Mouse (Mus musculus) forebrain, embryonic 15.5 days (tissue): ENCODE measurements around the gene Defa28. TPM values are rescaled to one million over a fixed set of nuclear protein-coding genes. Genes with fewer than 3 reads are reported as not detected.
"Not testable (repeated sequence)": the region's sequence is repeated elsewhere in the genome, so short reads cannot be mapped to it uniquely, and the experiment has no call there.

Experiments used
- ATAC-seq: fragments of 200-750 bp; cut with Nextera tagmentation; replicated peaks from 2 replicates; pipeline ENCODE4 v1.8.0; 2017; ENCODE audit warnings: mild to moderate bottlenecking, moderate TSS enrichment, moderate library complexity
- H3K27ac ChIP-seq: fragments of 300-500 bp; sonication (generic); replicated peaks from 2 replicates; pipeline ENCODE4 v1.5.1; 2015; ENCODE audit warnings: mild to moderate bottlenecking, inconsistent platforms
- H3K27me3 ChIP-seq: fragments of 300-500 bp; sonication (generic); 2 replicates; pipeline ENCODE4 v1.6.1; 2015; ENCODE audit warnings: inconsistent platforms
- H3K36me3 ChIP-seq: fragments of 300-500 bp; sonication (generic); 2 replicates; pipeline ENCODE4 v1.6.1; 2015; ENCODE audit warnings: mild to moderate bottlenecking, inconsistent platforms
- H3K4me1 ChIP-seq: fragments of 300-500 bp; sonication (generic); 2 replicates; pipeline ENCODE4 v1.6.1; 2015; ENCODE audit warnings: inconsistent platforms
- H3K4me2 ChIP-seq: fragments of 300-500 bp; sonication (generic); replicated peaks from 2 replicates; pipeline ENCODE4 v1.6.1; 2015; ENCODE audit warnings: mild to moderate bottlenecking, inconsistent platforms
- H3K4me3 ChIP-seq: fragments of 300-500 bp; sonication (generic); 2 replicates; pipeline ENCODE4 v1.5.1; 2015; ENCODE audit warnings: mild to moderate bottlenecking, inconsistent platforms
- H3K9ac ChIP-seq: fragments of 300-500 bp; sonication (generic); replicated peaks from 2 replicates; pipeline ENCODE4 v1.6.1; 2015; ENCODE audit warnings: mild to moderate bottlenecking, inconsistent platforms
- H3K9me3 ChIP-seq: fragments of 300-500 bp; sonication (generic); 2 replicates; pipeline ENCODE4 v1.6.1; 2016; ENCODE audit warnings: inconsistent platforms
- WGBS: fragments of 180-500 bp; shearing (Covaris S2); methylation state at CpG from one replicate; pipeline ENCODE4 v1.1.7; 2015; ENCODE audit warnings: mixed read lengths; 5-methylcytosine and 5-hydroxymethylcytosine counted together
- polyA plus RNA-seq: library from polyadenylated mRNA; unstranded; fragments of >200 nt; fragmentation: Nextera tagmentation; extraction: Ambion mirVana; gene quantifications from 2 replicates; pipeline ENCODE4 v1.2.1, GENCODE M21; 2015

Defa28 gene
- not detected in 2 replicates for polyA plus RNA-seq

GRCm38 (mm10) chr8:21582706-21583105, at the start of gene Defa28:
TSS of gene Defa28 (plus strand) at chr8:21583006.
- H3K27me3 ChIP-seq, H3K4me1 ChIP-seq, H3K36me3 ChIP-seq, H3K4me2 ChIP-seq, H3K4me3 ChIP-seq, ATAC-seq, H3K9ac ChIP-seq, H3K27ac ChIP-seq, H3K9me3 ChIP-seq: not testable (repeated sequence)
- no CpG with 5 or more reads among the region's 1 CpGs for WGBS

GRCm38 (mm10) chr8:21565086-21565485, 17.7 kb upstream of the Defa28 start, which contains the start of gene Defa37:
TSS of gene Defa37 (plus strand) at chr8:21565386.
- H3K27me3 ChIP-seq, H3K4me2 ChIP-seq, ATAC-seq, H3K4me3 ChIP-seq, H3K9ac ChIP-seq, H3K9me3 ChIP-seq, H3K27ac ChIP-seq, H3K4me1 ChIP-seq, H3K36me3 ChIP-seq: not testable (repeated sequence)
- no CpG with 5 or more reads among the region's 1 CpGs for WGBS

- not testable (repeated sequence) for ATAC-seq, H3K27ac ChIP-seq
- WGBS, result no CpG with 5 or more reads among the region's 1 CpGs
Measured at GRCm38 (mm10) chr8:21594408-21594807, 11.6 kb downstream of the Defa28 start, which contains the start of gene Gm7861. TSS of gene Gm7861 (minus strand) at chr8:21594508.

GRCm38 (mm10) chr8:21617883-21618282, 35.1 kb downstream of the Defa28 start, which contains the start of gene Defa26:
TSS of gene Defa26 (plus strand) at chr8:21618183.
- ATAC-seq, H3K36me3 ChIP-seq, H3K4me1 ChIP-seq, H3K9ac ChIP-seq, H3K27me3 ChIP-seq, H3K9me3 ChIP-seq, H3K27ac ChIP-seq, H3K4me2 ChIP-seq, H3K4me3 ChIP-seq: not testable (repeated sequence)
- WGBS, result 100% methylated on average over 1 of the region's 1 CpGs

More at GRCm38 (mm10) chr8:21594408-21594807, 11.6 kb downstream of the Defa28 start, which contains the start of gene Gm7861:
- H3K4me1 ChIP-seq, H3K9me3 ChIP-seq, H3K9ac ChIP-seq, H3K27me3 ChIP-seq, H3K4me2 ChIP-seq, H3K4me3 ChIP-seq, H3K36me3 ChIP-seq: not testable (repeated sequence)

Other genes starting within 250 kb of the Defa28 start
- not detected in 2 replicates for gene Defa2, start 204.5 kb upstream of the Defa28 start, polyA plus RNA-seq
- gene Defa33, start 191.2 kb upstream of the Defa28 start, polyA plus RNA-seq, result not detected in 2 replicates
- not detected in 2 replicates for gene Defa36, start 155.6 kb upstream of the Defa28 start, polyA plus RNA-seq
- gene Gm7849, start 126.4 kb upstream of the Defa28 start, polyA plus RNA-seq, result not detected in 2 replicates
- gene Defa20, start 73.7 kb upstream of the Defa28 start, polyA plus RNA-seq, result not detected in 2 replicates
- not detected in 2 replicates for gene Defa32, start 54.0 kb upstream of the Defa28 start, polyA plus RNA-seq
- gene Defa37, start 17.6 kb upstream of the Defa28 start, polyA plus RNA-seq, result not detected in 2 replicates
- gene Gm7861, start 11.5 kb downstream of the Defa28 start, polyA plus RNA-seq, result not detected in 2 replicates
- not detected in 2 replicates for gene Defa26, start 35.2 kb downstream of the Defa28 start, polyA plus RNA-seq
- not detected in 2 replicates for gene Defa17, start 72.8 kb downstream of the Defa28 start, polyA plus RNA-seq
- gene Defa34, start 82.8 kb downstream of the Defa28 start, polyA plus RNA-seq, result not detected in 2 replicates
- gene AY761184, start 120.6 kb downstream of the Defa28 start, polyA plus RNA-seq, result not detected in 2 replicates
- not detected in 2 replicates for gene Defa24, start 151.5 kb downstream of the Defa28 start, polyA plus RNA-seq
- not detected in 2 replicates for gene Defb50, start 240.5 kb downstream of the Defa28 start, polyA plus RNA-seq